Mouse (Mus musculus) CH12.LX (cell line): Measurements from ENCODE around the gene Wnt10b.

Experiments
- CHD2 ChIP-seq: IDR thresholded peaks from 2 replicates; pipeline ENCODE4 v1.6.1; 2011; ENCODE audit warnings: low read length, improper control_type of control experiment
- CTCF ChIP-seq, 2 experiments: IDR thresholded peaks in 1 of 2; conservative IDR thresholded peaks in 1 of 2; 2 replicates each; pipeline ENCODE4 v1.5.1; 2011 to 2012; ENCODE audit warnings: low read depth in 2 of 2, low read length in 2 of 2, improper control_type of control experiment in 1 of 2, inconsistent platforms in 1 of 2, mild to moderate bottlenecking in 1 of 2, moderate library complexity in 1 of 2
- IRF4 ChIP-seq: IDR thresholded peaks from 2 replicates; pipeline ENCODE4 v1.6.1; 2014; ENCODE audit warnings: low read depth, mild to moderate bottlenecking, inconsistent platforms, low read length, improper control_type of control experiment
- MAZ ChIP-seq: IDR thresholded peaks from 2 replicates; pipeline ENCODE4 v1.6.1; 2012; ENCODE audit warnings: low read depth, mild to moderate bottlenecking, inconsistent platforms, low read length, improper control_type of control experiment, moderate library complexity
- NRF1 ChIP-seq: IDR thresholded peaks from 2 replicates; pipeline ENCODE4 v1.6.1; 2014; ENCODE audit warnings: low read depth, mild to moderate bottlenecking, inconsistent platforms, low read length, improper control_type of control experiment, moderate library complexity
- POLR2A ChIP-seq: IDR thresholded peaks from 2 replicates; pipeline ENCODE4 v1.6.1; 2011; ENCODE audit warnings: low read depth, mild to moderate bottlenecking, improper control_type of control experiment, low read length
- USF1 ChIP-seq: IDR thresholded peaks from 2 replicates; pipeline ENCODE4 v1.6.1; 2014; ENCODE audit warnings: low read depth, mild to moderate bottlenecking, inconsistent platforms, low read length, improper control_type of control experiment
- ZNF384 ChIP-seq: IDR thresholded peaks from 2 replicates; pipeline ENCODE4 v1.6.1; 2012; ENCODE audit warnings: low read depth, low read length, improper control_type of control experiment, inconsistent platforms

DNA sequence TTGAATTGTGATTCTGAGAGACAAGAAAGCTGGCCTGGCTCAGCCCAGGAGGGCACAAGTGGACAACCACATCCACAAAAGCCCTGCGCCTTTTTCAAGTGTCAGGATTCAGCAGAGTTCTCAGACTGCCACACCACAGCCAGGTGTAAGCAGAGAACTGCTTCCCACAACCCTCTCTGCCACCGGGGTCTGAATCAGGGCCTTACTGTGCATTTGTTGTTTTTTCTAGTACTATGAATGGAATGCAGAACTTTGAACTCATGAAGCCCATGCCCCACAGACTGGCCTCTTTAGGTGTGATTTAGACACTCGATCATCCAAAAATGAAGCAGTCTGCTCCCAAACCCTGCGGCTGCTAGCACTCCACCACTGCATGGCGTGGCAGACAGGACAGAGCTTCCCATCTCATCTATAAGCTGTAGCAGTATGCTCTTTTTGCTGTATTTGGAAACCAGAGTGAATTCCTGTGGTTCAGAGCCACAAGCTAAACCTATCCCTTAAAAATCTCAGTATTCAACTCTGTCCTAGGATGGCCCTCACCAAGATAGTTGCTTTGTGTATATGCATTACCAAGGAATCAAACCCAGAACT lies 43.9 kb downstream of the Wnt10b start:
- TF ChIP-seq CHD2, result no peak
- TF ChIP-seq USF1, result no peak
- TF ChIP-seq IRF4, result no peak
- TF ChIP-seq MAZ, result no peak
- no peak for TF ChIP-seq CTCF (conservative IDR thresholded peaks at IDR 0.05 in 1 of 2, IDR thresholded peaks at IDR 0.05 in 1 of 2; ENCODE audit: low read depth in 2 of 2, low read length in 2 of 2)
- no peak for TF ChIP-seq ZNF384
- TF ChIP-seq NRF1, result no peak
- no peak for TF ChIP-seq POLR2A
